20 mouse cellular contexts compared by ENCODE assay signal in genomic region chr7:100076296-100076695, GRCm38 (mm10). TPM values are rescaled to one million over a fixed set of nuclear protein-coding genes. Genes with fewer than 3 reads are reported as not detected.
DNase-seq lines count a peak whose midpoint lies in the region; TF ChIP-seq lines count a peak whose summit lies in the region.
"Had no signal": no experiment of that assay in that cellular context is flagged by ENCODE, and none has a peak within 500 bp of the region (broad histone marks: within the 10 kb centered on the region; RNA-seq: fewer than 3 reads in every experiment).

No protein-coding gene starts in this region.

- H3K27ac ChIP-seq in gastrocnemius, adult 2 months = 0 out of 2 replicates have a peak overlapping the region, but pooled peaks have one; percentile 8
- H3K27ac ChIP-seq in kidney, adult 2 months (ENCODE audit: insufficient read depth, low read depth, low read length) = no peak overlapping the region
- H3K27ac ChIP-seq: forebrain, embryonic 10.5 days; forebrain, embryonic 13.5 days; heart, adult 2 months; heart, embryonic 10.5 days; heart, embryonic 13.5 days; hindbrain, embryonic 12.5 days; hindbrain, embryonic 15.5 days had no signal

- no peaks in the 10 kb centered on the region for H3K36me3 ChIP-seq in kidney, adult 2 months (ENCODE audit: control insufficient read depth, insufficient read depth, low read length)

- no peak for DNase-seq in gastrocnemius, adult 2 months
- DNase-seq in gastrocnemius, postnatal 25 days = no peak
- peak; percentile 45 for DNase-seq in kidney, adult 2 months
- DNase-seq in kidney, postnatal 4 days = no peak
- DNase-seq in kidney, postnatal 36 days = peak; percentile 29 to 35
- no peak for DNase-seq in kidney, postnatal 14 days
- DNase-seq: adrenal gland, adult 8-10 months; adrenal gland, postnatal 25 days; cerebellum, adult 11-12 months; cerebellum, adult 8-10 months; cerebellum, postnatal 10 days; cerebellum, postnatal 36 days; gastrocnemius, postnatal 14 days; heart, adult 2 months had no signal

- no peak overlapping the region for H3K4me3 ChIP-seq in gastrocnemius, adult 2 months
- H3K4me3 ChIP-seq in kidney, adult 2 months (ENCODE audit: insufficient read depth, low read depth, low read length) = no peak overlapping the region
- H3K4me3 ChIP-seq: forebrain, embryonic 10.5 days; forebrain, embryonic 13.5 days; heart, adult 2 months; heart, embryonic 10.5 days; heart, embryonic 13.5 days; hindbrain, embryonic 12.5 days; hindbrain, embryonic 15.5 days had no signal

- intact Hi-C loops in gastrocnemius, adult 2 months (cut with DNase I) = no loop called here

- no peak for TF ChIP-seq CTCF in gastrocnemius, adult 2 months (IDR thresholded peaks at IDR 0.05)
- TF ChIP-seq CTCF in kidney, adult 2 months (conservative IDR thresholded peaks at IDR 0.05; ENCODE audit: insufficient read depth, insufficient read length, low read depth, low read length) = no peak

- no peak for TF ChIP-seq POLR2A in kidney, adult 2 months (IDR thresholded peaks at IDR 0.05; ENCODE audit: low read depth, low read length)

- 56% methylated on average over 5 of the region's 5 CpGs for WGBS in kidney, adult 2 months

- H3K4me1 ChIP-seq in kidney, adult 2 months (ENCODE audit: control insufficient read depth, insufficient read depth, low read length) = peaks cover 10% of the 10 kb centered on the region; the same call in 1 of the 2 replicates
- H3K4me1 ChIP-seq: forebrain, embryonic 10.5 days; forebrain, embryonic 13.5 days; hindbrain, embryonic 12.5 days; hindbrain, embryonic 15.5 days had no signal

- no peaks in the 10 kb centered on the region for H3K27me3 ChIP-seq in kidney, adult 2 months (replicated peaks; ENCODE audit: control insufficient read depth, insufficient read depth, low read length)
- H3K27me3 ChIP-seq: forebrain, embryonic 13.5 days; heart, embryonic 13.5 days; hindbrain, embryonic 12.5 days; hindbrain, embryonic 15.5 days had no signal

RNA-seq across cellular contexts. Expression of gene Pold3, which starts 45.1 kb away (rescaled TPM):
- 1 to 10 TPM; 5.6 to 6.3 TPM for total RNA-seq in gastrocnemius, adult 2 months (2021)
- total RNA-seq in gastrocnemius, postnatal 25 days (2021) = 1 to 10 TPM; 5.1 to 5.3 TPM
- 8.1 and 9.6 TPM in 2 replicates for polyA plus RNA-seq in kidney, adult 2 months (2012; rRNA removed)

Comparison
In these comparisons a context has a peak if more than half of its experiments do, and no peak if none do; other contexts are left out.
1. DNase-seq: peak in kidney, adult 2 months (single experiment) and kidney, postnatal 36 days (2 of 2); none in gastrocnemius, adult 2 months (single experiment), gastrocnemius, postnatal 25 days (single experiment), kidney, postnatal 4 days (0 of 2) and kidney, postnatal 14 days (single experiment).